Mouse (Mus musculus) frontal cortex, postnatal 25 days (tissue): Measurements from ENCODE around the gene Zmynd10.

Source experiments
- DNase-seq, 2 experiments: peaks; one replicate each; pipeline ENCODE4 v3.0.0; 2022; ENCODE audit warnings: low spot score in 2 of 2

Zmynd10 gene

DNA sequence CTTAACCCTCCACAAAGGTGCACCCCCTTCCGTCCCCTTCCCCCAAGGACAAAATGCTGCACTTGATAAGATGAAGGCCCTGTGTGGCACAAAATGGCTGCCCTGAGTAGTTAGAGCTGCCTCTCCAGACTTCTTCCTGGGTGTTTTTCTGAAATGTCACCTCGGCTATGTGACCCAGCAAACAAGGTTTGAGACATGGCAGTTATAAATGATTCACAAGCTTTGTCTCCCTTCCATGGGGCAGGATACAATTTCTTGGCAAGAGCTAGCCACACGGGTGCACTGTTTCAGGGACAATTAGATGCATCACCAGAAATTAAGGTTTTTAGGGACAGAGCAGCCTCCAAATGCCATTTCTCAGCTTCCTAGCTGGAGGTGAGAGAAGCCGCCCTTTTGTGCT, 6.7 kb upstream of the Zmynd10 start:
- no peak for DNase-seq

DNA sequence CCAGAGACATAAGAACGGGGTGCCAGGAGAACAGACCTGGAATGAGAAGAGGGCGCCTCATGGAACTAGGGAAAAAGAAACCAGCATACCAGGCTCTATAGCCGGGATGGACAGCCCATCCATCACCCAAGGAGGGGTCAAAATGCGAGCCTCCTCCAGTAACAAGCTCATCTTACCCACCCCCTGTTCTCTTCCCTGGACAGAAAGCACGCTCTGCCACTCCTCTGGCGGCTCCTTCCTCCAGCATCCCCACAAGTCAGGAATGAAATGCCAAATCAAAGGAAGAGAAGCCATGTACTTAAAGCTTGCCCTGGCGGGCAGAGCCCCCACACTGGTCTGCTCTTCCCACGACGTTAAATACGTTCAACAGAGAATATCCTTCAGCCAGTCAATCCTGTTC, 6.1 kb upstream of the Zmynd10 start:
- DNase-seq = no peak

DNA sequence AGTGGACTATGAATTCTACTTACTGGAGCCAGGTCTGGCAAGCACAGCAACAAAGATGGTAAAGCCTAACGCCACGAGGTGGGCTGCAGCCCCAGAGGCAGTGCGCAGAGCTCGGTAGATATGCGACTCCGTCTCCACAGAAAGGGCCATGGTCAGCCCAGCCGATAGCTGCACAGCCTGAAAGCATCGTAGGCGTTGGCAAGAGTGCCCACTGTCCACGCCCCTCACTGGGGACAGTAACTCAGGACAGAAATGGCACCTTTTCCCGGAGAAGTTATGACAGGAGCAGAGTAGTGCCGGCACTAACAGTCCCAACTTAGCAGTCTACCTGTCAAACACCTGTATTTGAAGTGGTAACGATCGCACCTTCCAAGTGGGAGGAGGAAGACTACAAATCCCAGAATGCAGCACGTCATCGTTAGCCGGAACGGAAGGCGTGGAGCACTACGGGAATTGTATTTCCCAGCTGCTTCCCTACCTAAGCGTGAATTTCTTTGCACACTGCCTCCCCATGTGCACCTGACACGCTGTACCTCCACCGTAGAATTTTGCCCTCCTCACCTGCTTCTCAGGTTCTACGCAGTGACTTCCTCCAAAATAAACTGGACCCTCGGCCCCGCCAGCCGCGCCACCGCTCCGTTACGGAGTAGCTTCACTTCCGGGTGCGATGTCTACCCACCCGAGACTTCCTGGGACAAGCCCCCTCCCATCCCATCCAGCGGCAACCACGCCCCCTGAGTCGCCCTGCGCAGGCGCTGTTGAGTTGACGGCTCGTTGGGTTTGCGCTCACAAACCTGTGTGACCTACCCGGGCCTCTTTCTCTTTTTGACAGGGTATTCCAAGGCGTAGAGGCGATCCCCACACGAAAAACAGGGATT, 5.4 kb upstream of the Zmynd10 start, which contains the start of the genes Cyb561d2 and Nprl2:
Cyb561d2 (minus strand) TSS at position 720 of the 878 bp plus-strand sequence.
Nprl2 (plus strand) TSS at position 753 of the 878 bp plus-strand sequence.
- peak; percentile 87 to 91 for DNase-seq

DNA sequence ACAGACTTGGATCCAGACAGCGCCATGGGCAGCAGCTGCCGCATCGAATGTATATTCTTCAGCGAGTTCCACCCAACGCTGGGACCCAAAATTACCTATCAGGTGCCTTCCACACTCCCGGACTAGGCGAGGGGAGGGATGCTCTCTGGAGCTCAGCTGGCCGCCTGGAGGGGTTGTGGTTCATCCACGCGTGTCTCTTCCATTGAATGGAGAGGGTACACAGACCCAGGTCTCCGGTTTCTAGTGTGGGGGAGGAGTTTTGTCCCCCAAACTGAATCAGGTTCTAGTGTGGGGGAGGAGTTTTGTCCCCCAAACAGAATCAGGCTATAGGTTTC, 4.8 kb upstream of the Zmynd10 start:
- DNase-seq = no peak

DNA sequence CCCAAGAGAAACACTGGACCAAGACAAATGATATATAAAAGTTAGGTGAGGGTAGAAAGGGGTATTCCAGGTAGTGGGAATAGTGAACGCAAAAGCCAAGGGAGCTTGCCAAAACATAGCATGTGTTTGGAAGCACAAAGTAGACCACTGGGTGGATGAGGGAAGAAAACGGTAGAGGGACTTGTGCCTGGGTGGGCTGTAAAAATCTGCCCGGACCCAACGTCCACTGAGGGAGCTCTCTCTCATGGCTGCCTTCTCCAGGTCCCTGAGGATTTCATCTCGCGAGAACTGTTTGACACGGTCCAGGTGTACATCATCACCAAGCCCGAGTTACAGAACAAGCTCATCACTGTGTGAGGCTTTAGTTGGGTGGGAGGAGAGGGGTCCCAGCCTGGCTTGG, 4.4 kb upstream of the Zmynd10 start:
- no peak for DNase-seq

DNA sequence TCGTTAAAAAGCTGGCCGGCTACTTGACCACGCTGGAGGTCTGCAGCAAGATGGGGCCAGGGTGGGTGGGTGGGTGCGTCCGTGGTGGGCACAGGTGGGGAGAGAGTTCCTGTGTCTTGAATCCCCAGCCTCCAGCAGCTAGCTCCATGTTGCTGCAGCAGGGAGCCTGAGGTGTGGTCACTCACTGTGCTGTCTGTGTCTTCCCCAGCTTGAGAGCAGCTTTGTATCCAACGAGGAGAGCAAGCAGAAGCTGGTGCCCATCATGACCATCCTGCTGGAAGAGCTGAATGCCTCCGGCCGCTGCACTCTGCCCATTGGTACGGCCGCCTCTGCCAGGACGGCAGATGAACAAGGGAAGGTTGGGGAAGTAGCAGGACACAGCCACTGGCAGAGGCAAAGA, 3.8 kb upstream of the Zmynd10 start:
- DNase-seq = no peak

DNA sequence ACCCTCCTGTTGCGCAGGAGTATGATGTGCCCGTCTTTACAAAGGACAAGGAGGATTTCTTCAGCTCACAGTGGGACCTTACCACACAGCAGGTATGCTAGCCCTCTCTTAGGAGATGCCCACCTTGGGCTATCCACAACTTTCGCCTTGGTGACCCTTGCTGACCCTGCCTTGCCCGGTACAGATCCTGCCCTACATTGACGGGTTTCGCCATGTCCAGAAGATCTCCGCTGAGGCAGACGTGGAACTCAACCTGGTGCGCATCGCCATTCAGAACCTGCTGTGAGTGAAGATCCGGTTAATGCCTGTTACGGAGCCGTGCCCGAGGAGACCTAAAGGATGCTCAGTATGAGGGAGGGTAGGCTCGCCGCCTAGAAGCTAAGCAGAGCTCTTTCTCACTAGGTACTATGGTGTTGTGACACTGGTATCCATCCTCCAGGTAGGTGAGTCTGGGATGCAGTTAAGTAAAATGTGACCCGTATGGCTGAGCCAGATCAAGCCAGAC, 2.9 kb upstream of the Zmynd10 start:
- no peak for DNase-seq

DNA sequence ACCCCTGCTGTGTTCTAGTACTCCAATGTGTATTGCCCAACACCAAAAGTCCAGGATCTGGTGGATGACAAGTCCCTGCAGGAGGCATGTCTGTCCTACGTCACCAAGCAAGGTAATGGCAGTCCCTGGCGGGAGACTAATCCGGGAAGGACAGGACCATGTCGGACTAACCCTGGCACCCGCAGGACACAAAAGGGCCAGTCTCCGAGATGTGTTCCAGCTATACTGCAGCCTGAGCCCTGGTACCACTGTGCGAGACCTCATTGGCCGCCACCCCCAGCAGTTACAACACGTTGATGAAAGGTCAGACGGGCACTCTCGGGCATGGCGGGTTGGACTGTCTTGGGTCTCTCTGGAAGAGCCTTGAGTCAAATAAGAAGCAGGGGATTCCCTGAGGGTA, 2.4 kb upstream of the Zmynd10 start:
- no peak for DNase-seq

DNA sequence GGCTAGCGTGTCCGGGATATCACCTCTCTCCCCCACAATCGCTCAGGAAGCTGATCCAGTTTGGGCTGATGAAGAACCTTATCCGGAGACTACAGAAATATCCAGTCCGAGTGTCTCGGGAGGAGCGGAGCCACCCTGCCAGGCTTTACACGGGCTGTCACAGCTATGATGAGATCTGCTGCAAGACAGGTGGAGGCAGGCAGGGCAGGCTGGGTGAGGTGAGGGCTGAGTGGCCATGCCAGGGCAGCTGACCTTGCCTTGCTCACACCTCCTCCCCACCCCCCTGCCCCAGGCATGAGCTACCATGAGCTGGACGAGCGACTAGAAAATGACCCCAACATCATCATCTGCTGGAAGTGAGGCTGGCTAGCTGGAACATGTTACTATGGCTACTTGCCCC, 1.9 kb upstream of the Zmynd10 start:
- no peak for DNase-seq

DNA sequence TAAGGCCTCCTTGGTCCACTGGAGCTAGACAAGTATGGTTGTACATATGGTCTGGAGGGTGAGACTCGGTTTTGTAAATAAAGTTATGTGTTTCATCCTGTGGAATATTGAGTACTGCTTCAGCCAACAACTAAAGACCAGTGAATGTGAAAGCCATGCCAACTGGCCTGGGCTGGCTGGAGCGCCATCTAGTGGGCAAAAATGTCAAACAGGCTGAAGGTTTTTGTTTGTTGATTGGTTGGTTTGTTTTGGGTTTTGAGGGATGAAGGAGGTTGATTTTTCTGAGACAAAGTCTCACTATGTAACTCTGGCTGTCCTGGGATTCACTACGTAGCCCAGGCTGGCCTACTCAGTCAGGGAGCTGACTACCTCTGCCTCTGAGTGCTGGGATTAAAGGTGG, 1.5 kb upstream of the Zmynd10 start:
- DNase-seq = peak; percentile 52 to 61

DNA sequence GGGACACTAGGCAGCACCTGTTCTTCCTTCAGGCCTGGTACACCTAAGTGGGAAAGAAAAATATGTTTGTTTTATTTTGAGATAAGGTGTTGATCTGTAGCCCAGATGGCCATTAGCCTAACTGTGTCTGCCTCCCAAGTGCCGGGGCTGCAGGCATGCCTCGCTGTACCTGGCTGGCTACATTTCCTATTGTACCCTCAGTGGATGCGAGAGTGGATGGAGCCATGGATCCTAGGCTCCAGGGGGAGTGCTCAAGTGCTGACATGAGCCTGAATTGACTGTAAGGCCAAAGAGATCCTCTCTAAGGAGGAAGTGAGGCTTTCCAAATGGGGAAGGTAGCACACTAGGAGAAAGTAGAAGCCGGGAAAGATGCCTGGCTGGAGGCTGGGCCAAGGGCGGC, 859 bp downstream of the Zmynd10 start:
- no peak for DNase-seq

DNA sequence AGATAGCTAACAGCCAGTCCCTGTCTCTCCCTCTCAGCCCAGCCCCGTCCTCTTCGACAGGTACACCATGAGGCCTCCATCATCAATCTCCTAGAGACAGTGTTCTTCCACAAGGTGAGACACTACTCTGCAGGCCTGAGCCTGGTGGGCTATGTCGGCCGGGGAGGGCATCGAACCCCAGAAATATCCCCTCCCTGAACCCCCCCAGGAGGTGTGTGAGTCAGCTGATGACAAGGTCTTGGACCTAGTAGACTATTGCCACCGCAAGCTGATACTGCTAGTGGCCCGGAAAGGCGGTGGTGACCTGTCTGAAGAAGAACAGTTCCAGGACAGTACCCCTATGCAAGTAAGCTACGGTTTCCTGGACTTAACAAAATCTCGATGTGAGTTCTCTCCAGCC, 1.7 kb downstream of the Zmynd10 start:
- DNase-seq = no peak

DNA sequence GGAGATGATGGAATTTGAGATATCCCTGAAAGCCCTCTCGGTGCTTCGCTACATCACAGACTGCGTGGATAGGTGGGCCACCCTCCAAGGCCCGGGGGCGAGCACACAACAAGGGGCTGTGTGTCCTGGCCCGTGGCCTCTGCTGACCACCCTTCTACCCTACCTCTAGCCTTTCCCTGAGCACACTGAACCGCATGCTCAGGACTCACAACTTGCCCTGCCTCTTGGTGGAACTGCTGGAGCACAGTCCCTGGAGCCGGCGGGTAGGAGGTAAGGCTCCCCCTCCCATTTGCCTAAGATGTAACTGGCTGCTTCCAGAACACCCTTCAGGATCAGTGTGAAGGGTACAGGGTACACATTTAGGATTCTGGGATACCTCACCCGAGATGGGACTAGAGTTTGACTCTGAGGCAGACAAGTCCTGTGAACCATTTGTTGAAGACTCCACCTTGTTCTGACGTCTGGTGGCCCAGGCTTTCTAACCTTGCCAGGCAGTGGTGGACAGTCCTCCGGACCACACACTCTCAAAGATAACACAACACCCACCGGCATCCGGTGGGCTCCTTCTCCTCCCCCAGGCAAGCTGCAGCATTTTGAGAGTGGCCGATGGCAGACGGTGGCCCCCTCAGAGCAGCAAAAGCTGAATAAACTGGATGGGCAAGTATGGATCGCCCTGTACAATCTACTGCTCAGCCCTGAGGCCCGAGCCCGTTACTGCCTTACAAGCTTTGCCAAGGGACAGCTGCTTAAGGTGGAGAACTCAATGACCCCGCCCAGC, 2.4 kb downstream of the Zmynd10 start:
- no peak for DNase-seq

DNA sequence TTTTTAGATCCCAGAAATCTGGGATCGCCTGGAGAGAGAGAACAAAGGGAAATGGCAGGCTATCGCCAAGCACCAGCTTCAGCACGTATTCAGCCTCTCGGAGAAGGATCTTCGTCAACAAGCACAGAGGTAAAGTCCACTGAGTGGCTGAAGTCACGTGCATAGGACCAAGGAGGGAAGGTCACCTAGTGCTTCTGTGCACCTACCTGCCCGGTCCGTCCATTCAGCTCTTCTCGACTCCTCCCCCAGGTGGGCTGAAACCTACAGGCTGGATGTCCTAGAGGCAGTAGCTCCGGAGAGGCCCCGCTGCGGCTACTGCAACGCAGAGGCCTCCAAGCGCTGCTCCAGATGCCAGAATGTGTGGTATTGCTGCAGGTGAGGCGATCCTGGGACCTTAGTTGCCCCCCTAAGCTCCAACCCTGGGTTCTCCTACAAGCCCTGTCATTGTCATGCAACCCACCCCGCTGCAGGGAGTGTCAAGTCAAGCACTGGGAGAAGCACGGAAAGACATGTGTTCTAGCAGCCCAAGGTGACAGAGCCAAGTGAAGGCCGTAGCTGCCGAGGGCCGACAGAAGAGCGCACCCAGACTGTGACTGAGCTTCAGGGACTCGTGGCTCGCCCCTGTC, 3.5 kb downstream of the Zmynd10 start:
- DNase-seq = no peak

DNA sequence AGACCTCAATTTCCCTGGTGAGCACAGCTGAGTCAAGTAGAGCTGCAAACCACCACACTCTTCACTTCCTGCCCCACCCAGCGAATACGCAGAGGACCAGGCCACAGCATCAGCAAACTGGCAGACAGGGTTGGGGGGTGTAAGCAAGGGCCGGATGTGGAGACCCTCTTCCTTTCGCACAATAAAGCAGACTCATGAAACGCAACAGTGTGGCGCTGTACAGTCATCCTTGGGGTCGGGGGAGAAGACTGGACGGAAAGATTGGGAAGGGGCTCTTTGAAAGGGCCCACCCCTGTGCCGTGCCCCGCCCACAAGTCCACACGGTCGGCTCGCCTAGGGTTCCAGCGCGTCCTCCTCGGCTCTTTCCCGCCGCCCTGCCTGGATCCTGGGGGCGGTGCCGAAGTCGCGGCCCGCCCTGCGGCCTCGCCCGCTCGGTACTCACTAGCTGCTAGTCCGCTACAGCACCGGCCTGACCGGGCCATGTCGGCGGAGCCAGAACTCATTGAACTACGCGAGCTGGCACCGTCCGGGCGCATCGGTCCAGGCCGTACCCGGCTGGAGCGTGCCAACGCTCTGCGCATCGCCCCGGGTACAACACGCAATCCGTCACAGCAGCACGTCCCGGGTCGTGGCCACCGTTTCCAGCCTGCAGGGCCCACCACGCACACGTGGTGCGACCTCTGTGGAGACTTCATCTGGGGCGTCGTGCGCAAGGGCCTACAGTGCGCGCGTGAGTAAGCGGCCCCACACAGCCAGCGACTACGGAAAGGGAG, 4.2 kb downstream of the Zmynd10 start, which contains the start of gene Rassf1:
Rassf1 (plus strand) TSS at position 439 of the 773 bp plus-strand sequence.
- no peak for DNase-seq

DNA sequence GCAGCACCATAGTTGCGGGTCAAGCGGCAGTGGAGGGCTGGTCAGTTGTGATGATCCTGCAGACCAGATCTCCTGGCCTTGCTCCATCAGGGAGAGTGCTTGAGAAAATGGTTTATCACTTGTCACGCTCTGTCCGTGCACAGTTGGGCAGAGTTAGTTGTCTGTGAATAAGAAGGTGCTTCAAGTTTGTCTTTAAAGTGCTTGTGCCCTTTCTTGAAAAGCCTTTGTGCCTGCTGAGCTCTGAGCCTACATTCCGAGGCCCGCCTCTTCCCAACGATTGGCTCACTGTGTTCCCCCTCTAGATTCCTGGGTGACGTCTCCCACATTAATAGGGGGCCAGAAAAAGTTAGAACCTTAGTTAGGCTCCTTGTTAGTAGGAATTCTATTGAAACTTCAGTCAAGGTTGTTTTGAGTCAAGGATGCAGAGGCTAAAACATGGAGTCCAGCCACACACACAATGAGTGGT, 4.8 kb downstream of the Zmynd10 start:
- no peak for DNase-seq

DNA sequence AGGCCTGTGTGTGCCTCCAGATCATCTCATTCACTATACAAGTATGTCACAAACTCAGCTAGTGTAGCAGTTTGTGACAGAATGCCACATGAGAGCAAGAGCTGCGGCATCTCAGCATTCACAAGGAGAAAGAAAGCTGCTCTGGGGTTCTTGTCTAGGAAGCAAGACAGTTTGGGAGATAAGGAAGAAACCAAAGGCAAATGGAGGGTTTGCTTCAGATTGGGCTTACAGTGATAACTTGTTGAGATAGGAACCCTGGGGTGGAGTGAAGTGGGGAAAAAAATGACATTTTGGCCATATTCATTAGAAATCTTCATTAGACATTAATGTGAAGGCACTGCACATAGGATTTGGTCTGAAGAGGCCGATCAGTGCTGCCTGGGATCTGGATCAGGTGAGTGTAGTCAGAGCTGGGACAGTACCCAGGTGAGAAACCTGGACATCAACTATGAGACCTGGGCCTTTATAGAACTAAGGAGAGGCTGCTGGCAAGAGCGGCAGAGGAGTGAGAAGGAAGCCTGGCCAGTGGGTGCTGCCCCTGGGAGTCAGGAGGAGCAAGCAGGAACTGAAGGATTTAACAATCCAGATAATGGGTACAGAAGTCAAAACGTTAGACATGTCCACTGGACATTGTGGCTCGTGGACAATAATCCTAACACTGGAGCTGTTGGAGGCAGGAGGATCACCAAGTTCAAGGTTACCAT, 5.7 kb downstream of the Zmynd10 start:
- DNase-seq = no peak

DNA sequence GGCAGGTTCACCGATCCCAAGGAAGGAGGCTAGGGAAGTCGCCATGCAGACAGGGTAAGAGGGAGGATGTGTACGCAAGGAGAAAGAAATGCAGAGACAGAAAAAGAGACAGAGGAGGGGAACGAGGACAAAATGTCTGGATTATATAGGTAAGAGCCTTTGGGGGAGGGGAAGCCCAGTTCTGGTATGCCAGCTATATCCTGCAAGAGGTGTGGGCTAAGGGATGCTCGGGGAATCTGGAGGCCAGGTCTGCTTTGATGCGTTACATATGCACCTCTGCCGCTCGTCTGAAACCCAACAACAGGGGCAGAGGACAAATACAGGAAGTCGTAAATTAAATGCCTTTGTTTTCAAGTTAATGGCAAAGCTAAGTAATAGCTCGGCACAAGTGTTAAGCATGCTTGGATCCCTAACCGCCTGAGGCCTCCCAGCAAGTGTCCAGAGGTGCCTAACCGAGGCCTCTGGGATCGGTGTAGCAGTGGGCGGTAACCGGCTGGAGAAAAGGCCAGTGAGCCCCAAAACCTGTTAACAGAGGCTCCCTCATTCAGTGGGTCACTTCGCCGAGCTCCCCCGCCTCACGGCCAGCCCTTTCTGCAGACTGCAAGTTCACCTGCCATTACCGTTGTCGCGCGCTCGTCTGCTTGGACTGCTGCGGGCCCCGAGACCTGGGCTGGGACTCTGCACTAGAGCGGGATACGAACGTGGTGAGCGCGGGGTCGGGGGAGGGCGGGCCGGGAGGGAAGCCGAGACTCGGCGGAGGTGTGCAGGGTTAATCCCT, 6.6 kb downstream of the Zmynd10 start:
- no peak for DNase-seq

DNA sequence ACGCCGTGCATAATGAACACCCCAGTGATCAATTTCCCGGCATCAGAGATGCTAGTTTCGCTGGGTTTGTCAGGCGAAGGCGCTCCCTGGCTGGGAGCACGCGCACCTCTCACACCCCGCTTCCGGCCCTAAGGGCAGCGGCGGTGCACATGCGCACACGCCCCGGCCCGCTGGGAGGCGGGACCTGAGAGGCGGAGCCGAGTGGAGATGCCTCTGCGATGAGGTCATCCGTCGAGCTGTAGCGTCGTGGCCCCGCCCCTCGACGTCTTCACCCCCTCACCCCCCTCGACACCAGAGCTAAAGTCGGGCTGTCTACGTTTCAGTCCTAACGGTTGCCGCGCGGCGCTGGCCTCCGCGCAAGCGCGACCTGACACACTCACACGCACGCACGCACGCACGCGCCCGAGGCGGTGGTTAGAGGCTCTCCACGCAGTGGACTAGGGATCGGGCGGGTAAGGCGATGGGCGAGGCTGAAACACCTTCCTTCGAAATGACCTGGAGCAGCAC, 7.3 kb downstream of the Zmynd10 start:
- DNase-seq = peak; percentile 83 to 91

DNA sequence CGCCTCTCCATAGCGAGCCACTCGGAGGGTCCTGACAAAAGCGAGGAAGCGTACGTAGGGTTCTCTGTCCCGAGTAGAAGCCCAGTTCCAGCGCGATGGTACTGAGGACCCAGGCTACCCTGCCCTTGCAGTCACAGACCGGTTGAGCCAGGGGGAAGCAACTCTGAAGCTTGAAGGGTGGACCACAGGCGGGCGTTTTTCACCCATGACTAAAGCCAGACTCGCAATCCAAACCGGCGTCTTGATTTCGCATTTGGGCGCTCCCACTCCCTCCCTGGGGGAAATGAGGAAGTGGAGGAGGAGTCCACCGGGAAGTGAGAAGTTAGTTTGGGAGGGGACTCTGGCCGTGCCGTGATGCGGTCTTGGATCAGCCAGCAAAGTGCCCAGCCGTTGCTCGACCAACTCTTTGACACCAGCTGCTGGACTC, 7.9 kb downstream of the Zmynd10 start:
- no peak for DNase-seq
